Mouse (Mus musculus) C2C12 (cell line): ENCODE results near the gene Ankrd26. TPM values are rescaled to one million over a fixed set of nuclear protein-coding genes. Genes with fewer than 3 reads are reported as not detected.
"Not testable (repeated sequence)": the region's sequence is repeated elsewhere in the genome, so short reads cannot be mapped to it uniquely, and the experiment has no call there.

Source experiments
- H3K27me3 ChIP-seq: one replicate; pipeline ENCODE4 v1.6.1; 2011; ENCODE audit not compliant: control insufficient read depth, insufficient read depth, insufficient read length
- H3K36me3 ChIP-seq: one replicate; pipeline ENCODE4 v1.6.1; 2011; ENCODE audit not compliant: control insufficient read depth, insufficient read depth
- H3K4me3 ChIP-seq: one replicate; pipeline ENCODE4 v1.5.1; 2011; ENCODE audit warnings: mild to moderate bottlenecking, control low read depth; ENCODE audit not compliant: poor library complexity, insufficient read depth, severe bottlenecking
- H3K79me2 ChIP-seq: one replicate; pipeline ENCODE4 v1.6.1; 2011; ENCODE audit not compliant: control insufficient read depth, insufficient read depth
- H3K79me3 ChIP-seq: one replicate; pipeline ENCODE4 v1.6.1; 2011; ENCODE audit warnings: low read depth, control low read depth
- H3ac ChIP-seq: one replicate; pipeline ENCODE3; 2011; ENCODE audit warnings: low read depth; ENCODE audit not compliant: control insufficient read depth, insufficient read length
- CEBPB ChIP-seq: IDR thresholded peaks from one replicate; pipeline ENCODE4 v1.6.1; 2011; ENCODE audit warnings: low read depth, mild to moderate bottlenecking, control low read depth, moderate library complexity
- CTCF ChIP-seq: IDR thresholded peaks from one replicate; pipeline ENCODE4 v1.5.1; 2011; ENCODE audit not compliant: control insufficient read depth, insufficient read depth, insufficient read length
- FOSL1 ChIP-seq: IDR thresholded peaks from one replicate; pipeline ENCODE4 v1.8.0; 2011; ENCODE audit warnings: mild to moderate bottlenecking, low read length; ENCODE audit not compliant: poor library complexity, insufficient read depth, severe bottlenecking
- MAX ChIP-seq: IDR thresholded peaks from one replicate; pipeline ENCODE4 v1.6.1; 2011; ENCODE audit warnings: mild to moderate bottlenecking, control low read depth
- MYOD1 ChIP-seq: IDR thresholded peaks from one replicate; pipeline ENCODE4 v1.6.1; 2011; ENCODE audit warnings: low read depth; ENCODE audit not compliant: control insufficient read depth, insufficient read length
- MYOG ChIP-seq: IDR thresholded peaks from one replicate; pipeline ENCODE4 v1.6.1; 2011; ENCODE audit not compliant: control insufficient read depth, insufficient read length; ENCODE audit errors: extremely low read depth
- USF1 ChIP-seq: IDR thresholded peaks from one replicate; pipeline ENCODE4 v1.6.1; 2011; ENCODE audit warnings: low read depth, mild to moderate bottlenecking, control low read depth, moderate library complexity
- polyA plus RNA-seq: library from polyadenylated mRNA; unstranded; fragments of >200 nt; fragmentation: generic; extraction: Trizol; gene quantifications from one replicate; pipeline ENCODE4 v1.2.1, GENCODE M21; 2012; ENCODE audit warnings: missing spikeins

The Ankrd26 gene
- polyA plus RNA-seq, 1 experiment, result 1.6 TPM

- TF ChIP-seq CTCF (no peak), MYOD1 (no peak), USF1 (no peak), CEBPB (no peak), MYOG (no peak), MAX (no peak), FOSL1 (no peak)
- H3K27me3 ChIP-seq, result peaks cover 70% of the 10 kb centered on the region
- H3K4me3 ChIP-seq, result no peak overlapping the region
- no peaks in the 10 kb centered on the region for H3K79me2 ChIP-seq
- no peaks in the 10 kb centered on the region for H3K79me3 ChIP-seq
- no peak overlapping the region for H3ac ChIP-seq
- no peaks in the 10 kb centered on the region for H3K36me3 ChIP-seq
These were observed 33.0 kb upstream of the Ankrd26 start for GRCm38 (mm10) chr6:118594833-118595680.

DNA sequence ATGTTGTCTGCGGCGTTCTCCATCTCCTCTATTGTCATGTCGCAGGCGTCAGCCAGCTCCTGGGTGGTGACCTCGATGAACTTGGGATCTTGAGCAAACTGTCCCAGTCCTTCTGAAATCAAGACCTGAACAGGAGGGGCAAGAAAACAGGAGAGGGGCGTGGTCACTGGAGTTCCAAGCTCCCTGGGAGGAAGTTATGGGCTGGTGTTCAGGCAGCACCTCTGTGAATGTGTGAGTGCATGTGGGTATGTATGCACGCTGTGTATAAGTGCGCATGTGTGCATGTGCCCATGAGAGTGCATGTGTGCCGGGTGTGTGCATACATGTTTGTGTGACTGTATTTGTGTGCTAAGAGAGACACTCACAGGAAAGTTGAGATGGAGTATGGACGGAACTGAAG, 32.0 kb upstream of the Ankrd26 start:
- no peaks in the 10 kb centered on the region for H3K79me2 ChIP-seq
- H3K27me3 ChIP-seq, result peaks cover 70% of the 10 kb centered on the region
- TF ChIP-seq CTCF, result no peak
- TF ChIP-seq MAX, result no peak
- TF ChIP-seq CEBPB, result no peak
- no peak for TF ChIP-seq FOSL1
- TF ChIP-seq MYOD1, result no peak
- no peak for TF ChIP-seq MYOG
- TF ChIP-seq USF1, result no peak
- H3K36me3 ChIP-seq, result no peaks in the 10 kb centered on the region
- H3K4me3 ChIP-seq, result no peak overlapping the region
- H3ac ChIP-seq, result no peak overlapping the region
- H3K79me3 ChIP-seq, result no peaks in the 10 kb centered on the region

GRCm38 (mm10) chr6:118593377-118594061, 31.5 kb upstream of the Ankrd26 start:
- Histone ChIP-seq H3K36me3 (no peaks in the 10 kb centered on the region), H3K79me2 (no peaks in the 10 kb centered on the region), H3K4me3 (no peak overlapping the region), H3K27me3 (peaks cover 67% of the 10 kb centered on the region), H3K79me3 (no peaks in the 10 kb centered on the region), H3ac (no peak overlapping the region)
- TF ChIP-seq MAX, result no peak
- TF ChIP-seq CTCF, result no peak
- TF ChIP-seq USF1, result no peak
- no peak for TF ChIP-seq MYOG
- TF ChIP-seq CEBPB, result no peak
- TF ChIP-seq FOSL1, result no peak
- TF ChIP-seq MYOD1, result no peak

DNA sequence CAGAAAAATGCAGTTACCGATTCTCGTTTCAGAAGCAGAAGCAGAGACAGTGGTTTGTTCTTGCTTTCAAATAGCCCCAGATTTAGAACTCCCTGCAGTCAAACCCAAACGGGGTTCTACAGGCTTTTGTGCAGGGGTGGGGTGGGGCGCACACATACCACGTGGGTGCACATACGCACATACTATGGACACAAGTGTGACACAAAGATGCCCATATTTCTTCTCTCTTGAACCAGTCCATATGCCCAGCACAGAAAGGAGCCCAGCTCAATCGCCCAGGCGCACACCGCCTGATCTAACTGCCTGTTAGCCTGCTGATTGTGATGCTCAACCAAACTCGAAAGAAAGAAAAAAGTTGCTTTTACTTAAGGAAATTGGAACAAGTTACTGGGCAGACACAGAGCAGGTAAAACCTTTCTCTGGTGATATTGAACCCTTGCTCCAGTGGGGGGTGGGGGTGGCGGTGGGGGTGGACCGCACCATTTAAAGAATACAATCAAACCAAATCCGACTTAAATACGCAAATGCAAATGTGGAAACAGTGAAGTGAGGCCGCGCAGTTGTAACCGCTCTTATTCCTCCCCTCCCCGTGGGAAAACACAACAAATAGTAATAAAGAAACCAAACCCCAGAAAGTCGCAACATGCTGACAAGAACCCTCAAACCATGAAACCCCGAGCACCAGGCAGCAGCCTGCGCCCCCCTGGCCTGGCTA, 30.8 kb upstream of the Ankrd26 start:
- Histone ChIP-seq H3K36me3 (no peaks in the 10 kb centered on the region), H3K4me3 (no peak overlapping the region), H3ac (no peak overlapping the region), H3K27me3 (peaks cover 61% of the 10 kb centered on the region), H3K79me3 (no peaks in the 10 kb centered on the region), H3K79me2 (no peaks in the 10 kb centered on the region)
- no peak for TF ChIP-seq FOSL1
- TF ChIP-seq MAX, result no peak
- no peak for TF ChIP-seq MYOD1
- no peak for TF ChIP-seq USF1
- TF ChIP-seq CTCF, result no peak
- TF ChIP-seq CEBPB, result no peak
- TF ChIP-seq MYOG, result no peak

GRCm38 (mm10) chr6:118578741-118579140, 16.7 kb upstream of the Ankrd26 start:
- not testable (repeated sequence) for H3K27me3 ChIP-seq, H3K79me2 ChIP-seq, H3K36me3 ChIP-seq, H3ac ChIP-seq, H3K79me3 ChIP-seq, H3K4me3 ChIP-seq
